Mouse (Mus musculus): ENCODE data around the gene Nup133. TPM values are rescaled to one million over a fixed set of nuclear protein-coding genes. Genes with fewer than 3 reads are reported as not detected.

Nup133 gene
- polyA plus RNA-seq, 2 experiments, result 27.0 to 32.2 TPM

GRCm38 (mm10) chr8:123883094-123883493 is 66.0 kb downstream of the Nup133 start:
- no peak overlapping the region for H3K4me2 ChIP-seq (replicated peaks; ENCODE audit: low read depth, low read length, severe bottlenecking)
- H3K9me3 ChIP-seq (ENCODE audit: control insufficient read depth, low read length), result no peaks in the 10 kb centered on the region
- DNase-seq (ENCODE audit: low spot score) (peak; percentile 30), ATAC-seq (ENCODE audit: low FRiP score, low read depth) (peak; percentile 70)
- no peak overlapping the region for H3K9ac ChIP-seq (ENCODE audit: low read depth, low read length, severe bottlenecking)
- TF ChIP-seq POLR2A (IDR thresholded peaks at IDR 0.05; ENCODE audit: borderline replicate concordance, extremely low read depth, insufficient read depth, insufficient read length), result no peak
- H3K27ac ChIP-seq (replicated peaks; ENCODE audit: low read depth, low read length), result no peak overlapping the region
- WGBS, result 64% methylated on average over 4 of the region's 4 CpGs
- H3K4me1 ChIP-seq (ENCODE audit: control insufficient read depth, insufficient read depth, low read length), result no peaks in the 10 kb centered on the region
- no peaks in the 10 kb centered on the region for H3K27me3 ChIP-seq (ENCODE audit: control insufficient read depth, insufficient read depth, low read length)
- no peak overlapping the region for H3K4me3 ChIP-seq (replicated peaks; ENCODE audit: low read length)
- H3K36me3 ChIP-seq (ENCODE audit: control insufficient read depth, insufficient read depth, low read length), result no peaks in the 10 kb centered on the region

GRCm38 (mm10) chr8:123882412-123882811 is 66.7 kb downstream of the Nup133 start:
- ATAC-seq (ENCODE audit: low FRiP score, low read depth), result no peak
- Histone ChIP-seq H3K4me3 (replicated peaks; ENCODE audit: low read length) (no peak overlapping the region), H3K9ac (ENCODE audit: low read depth, low read length, severe bottlenecking) (no peak overlapping the region), H3K9me3 (ENCODE audit: control insufficient read depth, low read length) (no peaks in the 10 kb centered on the region), H3K27ac (replicated peaks; ENCODE audit: low read depth, low read length) (no peak overlapping the region), H3K4me1 (ENCODE audit: control insufficient read depth, insufficient read depth, low read length) (no peaks in the 10 kb centered on the region), H3K36me3 (ENCODE audit: control insufficient read depth, insufficient read depth, low read length) (no peaks in the 10 kb centered on the region), H3K27me3 (ENCODE audit: control insufficient read depth, insufficient read depth, low read length) (no peaks in the 10 kb centered on the region), H3K4me2 (replicated peaks; ENCODE audit: low read depth, low read length, severe bottlenecking) (no peak overlapping the region)
- WGBS, result 74% methylated on average over 2 of the region's 2 CpGs
- no peak for TF ChIP-seq POLR2A (IDR thresholded peaks at IDR 0.05; ENCODE audit: borderline replicate concordance, extremely low read depth, insufficient read depth, insufficient read length)
- no peak for DNase-seq (ENCODE audit: low spot score)

DNA sequence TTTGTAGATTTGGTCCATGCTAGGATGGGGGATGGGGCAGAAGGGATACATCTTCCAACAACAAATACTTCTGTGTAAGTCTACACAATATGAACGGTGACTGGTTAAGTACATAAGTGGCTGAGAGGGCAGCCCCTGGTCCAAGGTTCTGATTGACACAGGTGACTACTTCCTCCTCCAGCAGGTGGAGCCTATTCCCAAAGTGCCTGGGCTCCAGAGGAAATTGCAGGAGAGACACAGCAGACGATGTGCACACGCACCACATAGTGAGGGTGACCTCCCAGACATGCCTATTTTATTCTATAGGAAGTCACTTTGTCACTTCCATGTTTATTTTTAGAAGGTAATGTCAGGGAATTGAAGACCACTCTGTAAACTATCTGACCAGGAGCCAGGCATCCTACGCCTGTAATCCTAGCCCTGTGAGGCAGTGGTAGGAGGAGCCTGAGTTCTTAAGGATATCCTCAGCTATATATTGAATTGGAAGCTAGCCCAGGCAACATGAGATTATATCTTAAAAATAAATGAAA is 68.2 kb downstream of the Nup133 start:
- WGBS, result 41% methylated on average over 4 of the region's 4 CpGs
- H3K27me3 ChIP-seq (ENCODE audit: control insufficient read depth, insufficient read depth, low read length), result no peaks in the 10 kb centered on the region
- no peaks in the 10 kb centered on the region for H3K36me3 ChIP-seq (ENCODE audit: control insufficient read depth, insufficient read depth, low read length)
- DNase-seq (ENCODE audit: low spot score) (no peak), ATAC-seq (ENCODE audit: low FRiP score, low read depth) (no peak)
- no peak overlapping the region for H3K4me2 ChIP-seq (replicated peaks; ENCODE audit: low read depth, low read length, severe bottlenecking)
- no peak overlapping the region for H3K9ac ChIP-seq (ENCODE audit: low read depth, low read length, severe bottlenecking)
- no peaks in the 10 kb centered on the region for H3K9me3 ChIP-seq (ENCODE audit: control insufficient read depth, low read length)
- no peak overlapping the region for H3K27ac ChIP-seq (replicated peaks; ENCODE audit: low read depth, low read length)
- no peaks in the 10 kb centered on the region for H3K4me1 ChIP-seq (ENCODE audit: control insufficient read depth, insufficient read depth, low read length)
- no peak overlapping the region for H3K4me3 ChIP-seq (replicated peaks; ENCODE audit: low read length)
- no peak for TF ChIP-seq POLR2A (IDR thresholded peaks at IDR 0.05; ENCODE audit: borderline replicate concordance, extremely low read depth, insufficient read depth, insufficient read length)

DNA sequence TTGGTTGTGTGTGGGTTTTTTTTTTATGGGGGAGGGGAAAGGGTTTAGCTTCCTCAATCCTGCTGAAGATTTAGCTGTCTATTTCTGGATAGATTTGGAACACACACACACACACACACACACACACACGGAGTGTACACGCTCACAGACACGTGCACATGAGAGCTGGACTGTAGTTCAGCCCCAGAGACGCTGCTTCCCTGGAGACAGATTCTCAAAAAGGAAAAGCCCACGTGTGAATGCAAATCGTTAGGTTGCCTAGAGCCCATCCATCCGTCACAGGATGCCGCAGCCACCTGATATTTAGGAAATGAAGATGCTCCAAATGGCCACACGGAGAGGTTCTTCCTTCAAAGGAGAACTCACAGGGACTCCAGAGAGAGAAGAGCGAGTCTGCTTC is 68.8 kb downstream of the Nup133 start:
- no peak for TF ChIP-seq POLR2A (IDR thresholded peaks at IDR 0.05; ENCODE audit: borderline replicate concordance, extremely low read depth, insufficient read depth, insufficient read length)

GRCm38 (mm10) chr8:123877865-123878264 is 71.2 kb downstream of the Nup133 start:
- ATAC-seq (ENCODE audit: low FRiP score, low read depth) (no peak), DNase-seq (ENCODE audit: low spot score) (no peak)
- Histone ChIP-seq H3K27me3 (ENCODE audit: control insufficient read depth, insufficient read depth, low read length) (no peaks in the 10 kb centered on the region), H3K4me2 (replicated peaks; ENCODE audit: low read depth, low read length, severe bottlenecking) (no peak overlapping the region), H3K9ac (ENCODE audit: low read depth, low read length, severe bottlenecking) (no peak overlapping the region), H3K27ac (replicated peaks; ENCODE audit: low read depth, low read length) (no peak overlapping the region), H3K4me1 (ENCODE audit: control insufficient read depth, insufficient read depth, low read length) (no peaks in the 10 kb centered on the region), H3K36me3 (ENCODE audit: control insufficient read depth, insufficient read depth, low read length) (no peaks in the 10 kb centered on the region), H3K9me3 (ENCODE audit: control insufficient read depth, low read length) (no peaks in the 10 kb centered on the region), H3K4me3 (replicated peaks; ENCODE audit: low read length) (no peak overlapping the region)
- no peak for TF ChIP-seq POLR2A (IDR thresholded peaks at IDR 0.05; ENCODE audit: borderline replicate concordance, extremely low read depth, insufficient read depth, insufficient read length)
- 70% methylated on average over 2 of the region's 2 CpGs for WGBS

More for the DNA sequence above, 68.8 kb downstream of the Nup133 start:
- Histone ChIP-seq H3K4me2 (replicated peaks; ENCODE audit: low read depth, low read length, severe bottlenecking) (no peak overlapping the region), H3K27me3 (ENCODE audit: control insufficient read depth, insufficient read depth, low read length) (no peaks in the 10 kb centered on the region), H3K4me3 (replicated peaks; ENCODE audit: low read length) (no peak overlapping the region), H3K36me3 (ENCODE audit: control insufficient read depth, insufficient read depth, low read length) (no peaks in the 10 kb centered on the region), H3K4me1 (ENCODE audit: control insufficient read depth, insufficient read depth, low read length) (no peaks in the 10 kb centered on the region), H3K27ac (replicated peaks; ENCODE audit: low read depth, low read length) (no peak overlapping the region), H3K9ac (ENCODE audit: low read depth, low read length, severe bottlenecking) (no peak overlapping the region), H3K9me3 (ENCODE audit: control insufficient read depth, low read length) (no peaks in the 10 kb centered on the region)
- ATAC-seq (ENCODE audit: low FRiP score, low read depth), result no peak
- DNase-seq (ENCODE audit: low spot score), result no peak
- 66% methylated on average over 10 of the region's 10 CpGs for WGBS

DNA sequence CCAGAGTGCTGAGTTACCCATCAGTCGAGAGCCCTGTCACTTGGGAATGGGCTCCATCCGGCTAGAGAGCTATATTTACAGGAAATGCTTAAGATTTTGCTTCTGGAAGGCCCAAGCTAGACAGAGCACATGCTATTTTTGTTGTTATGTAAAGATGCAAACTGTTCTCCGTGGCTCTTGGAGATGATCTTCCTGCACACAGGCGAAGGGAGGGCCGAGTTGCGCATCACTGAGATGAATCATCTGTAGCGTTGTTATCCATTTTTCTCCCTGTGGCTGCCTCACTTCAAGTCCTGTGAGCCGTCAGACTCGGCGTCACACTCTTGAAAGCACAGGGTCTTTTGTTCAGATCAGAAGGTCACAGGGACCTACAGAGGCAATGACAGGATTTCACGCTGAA is 74.7 kb downstream of the Nup133 start:
- no peak overlapping the region for H3K4me3 ChIP-seq (replicated peaks; ENCODE audit: low read length)
- H3K9me3 ChIP-seq (ENCODE audit: control insufficient read depth, low read length), result no peaks in the 10 kb centered on the region
- DNase-seq (ENCODE audit: low spot score) (no peak), ATAC-seq (ENCODE audit: low FRiP score, low read depth) (no peak)
- H3K27ac ChIP-seq (replicated peaks; ENCODE audit: low read depth, low read length), result no peak overlapping the region
- H3K36me3 ChIP-seq (ENCODE audit: control insufficient read depth, insufficient read depth, low read length), result no peaks in the 10 kb centered on the region
- 83% methylated on average over 11 of the region's 11 CpGs for WGBS
- no peaks in the 10 kb centered on the region for H3K27me3 ChIP-seq (ENCODE audit: control insufficient read depth, insufficient read depth, low read length)
- no peaks in the 10 kb centered on the region for H3K4me1 ChIP-seq (ENCODE audit: control insufficient read depth, insufficient read depth, low read length)
- H3K4me2 ChIP-seq (replicated peaks; ENCODE audit: low read depth, low read length, severe bottlenecking), result no peak overlapping the region
- TF ChIP-seq POLR2A (IDR thresholded peaks at IDR 0.05; ENCODE audit: borderline replicate concordance, extremely low read depth, insufficient read depth, insufficient read length), result no peak
- H3K9ac ChIP-seq (ENCODE audit: low read depth, low read length, severe bottlenecking), result no peak overlapping the region
